Mouse (Mus musculus) limb, embryonic 14.5 days (tissue): Measurements from ENCODE around the gene Krtap31-2. TPM values are rescaled to one million over a fixed set of nuclear protein-coding genes. Genes with fewer than 3 reads are reported as not detected.

Source experiments
- ATAC-seq: fragments of 200-750 bp; cut with Nextera tagmentation; 2 replicates; pipeline ENCODE4 v1.8.0; 2017; ENCODE audit warnings: low read depth, moderate number of reproducible peaks, moderate TSS enrichment; ENCODE audit not compliant: low FRiP score
- DNase-seq: peaks from one replicate; pipeline ENCODE4 v3.0.0-alpha.2; 2015; ENCODE audit warnings: low spot score
- H3K27ac ChIP-seq: fragments of 300-500 bp; sonication (generic); replicated peaks from 2 replicates; pipeline ENCODE4 v1.5.1; 2014; ENCODE audit warnings: low read depth, mild to moderate bottlenecking, low read length, moderate library complexity, mixed read lengths
- H3K27me3 ChIP-seq: fragments of 300-500 bp; sonication (generic); 2 replicates; pipeline ENCODE4 v1.6.1; 2014; ENCODE audit warnings: low read length, mixed read lengths; ENCODE audit not compliant: control insufficient read depth, insufficient read depth
- H3K36me3 ChIP-seq: fragments of 300-500 bp; sonication (generic); 2 replicates; pipeline ENCODE4 v1.6.1; 2014; ENCODE audit warnings: mild to moderate bottlenecking, low read length, moderate library complexity, mixed read lengths; ENCODE audit not compliant: control insufficient read depth, insufficient read depth
- H3K4me1 ChIP-seq: fragments of 300-500 bp; sonication (generic); 2 replicates; pipeline ENCODE4 v1.6.1; 2014; ENCODE audit warnings: antibody characterized with exemption, low read length, mixed read lengths; ENCODE audit not compliant: control insufficient read depth, insufficient read depth
- H3K4me2 ChIP-seq: fragments of 300-500 bp; sonication (generic); replicated peaks from 2 replicates; pipeline ENCODE4 v1.6.1; 2014; ENCODE audit warnings: low read depth, mild to moderate bottlenecking, low read length, moderate library complexity; ENCODE audit not compliant: severe bottlenecking
- H3K4me3 ChIP-seq: fragments of 300-500 bp; sonication (generic); replicated peaks from 2 replicates; pipeline ENCODE4 v1.5.1; 2014; ENCODE audit warnings: low read length
- H3K9ac ChIP-seq: fragments of 300-500 bp; sonication (generic); 2 replicates; pipeline ENCODE4 v1.6.1; 2014; ENCODE audit warnings: mild to moderate bottlenecking, low read depth, low read length, moderate library complexity; ENCODE audit not compliant: severe bottlenecking
- H3K9me3 ChIP-seq: fragments of 300-500 bp; sonication (generic); 2 replicates; pipeline ENCODE4 v1.6.1; 2016; ENCODE audit warnings: low read length; ENCODE audit not compliant: control insufficient read depth
- POLR2A ChIP-seq: fragments of 200-500 bp; IDR thresholded peaks from 2 replicates; pipeline ENCODE4 v1.8.0; 2012; ENCODE audit warnings: inconsistent platforms, mild to moderate bottlenecking, moderate library complexity, borderline replicate concordance; ENCODE audit not compliant: insufficient read depth, insufficient read length; ENCODE audit errors: extremely low read depth
- WGBS: fragments of 180-500 bp; shearing (Covaris S2); extraction: QIAGEN DNeasy Blood & Tissue Kit; methylation state at CpG from one replicate; pipeline ENCODE4 v1.1.7; 2014; 5-methylcytosine and 5-hydroxymethylcytosine counted together
- polyA plus RNA-seq, 2 experiments: library from polyadenylated mRNA; depleted of rRNA in 1 of 2; stranded (reverse) in 1 of 2; unstranded in 1 of 2; fragments of >200 nt; fragmentation: Nextera tagmentation in 1 of 2; extraction: Ambion mirVana in 1 of 2; gene quantifications; 2 replicates each; pipeline versions ENCODE4 v1.2.1 to v1.2.3; 2012 to 2014

Gene Krtap31-2
- polyA plus RNA-seq (2012; rRNA removed) = not detected in 2 replicates
- polyA plus RNA-seq (2014; fragmentation: Nextera tagmentation; extraction: Ambion mirVana) = not detected in 2 replicates

- Histone ChIP-seq H3K4me1 (no peaks in the 10 kb centered on the region), H3K27me3 (no peaks in the 10 kb centered on the region), H3K9ac (no peak within 1 kb of the TSS), H3K27ac (no peak within 1 kb of the TSS), H3K4me3 (no peak within 1 kb of the TSS), H3K4me2 (no peak within 1 kb of the TSS), H3K36me3 (no peaks in the 10 kb centered on the region), H3K9me3 (no peaks in the 10 kb centered on the region)
- TF ChIP-seq POLR2A = no peak
- ATAC-seq (no peak), DNase-seq (no peak)
- WGBS = 85% methylated on average over 1 of the region's 1 CpGs
Observed at GRCm38 (mm10) chr11:99935991-99936390, at the start of gene Krtap31-2. Gene Krtap31-2 (plus strand): TSS chr11:99936291.

- no peak within 1 kb of the TSS for H3K4me3 ChIP-seq
- H3K27ac ChIP-seq = no peak within 1 kb of the TSS
- no peaks in the 10 kb centered on the region for H3K9me3 ChIP-seq
- H3K36me3 ChIP-seq = no peaks in the 10 kb centered on the region
- ATAC-seq = no peak
- H3K4me2 ChIP-seq = no peak within 1 kb of the TSS
- no peak within 1 kb of the TSS for H3K9ac ChIP-seq
- DNase-seq = no peak
- no peak for TF ChIP-seq POLR2A
- H3K27me3 ChIP-seq = no peaks in the 10 kb centered on the region
- no peaks in the 10 kb centered on the region for H3K4me1 ChIP-seq
- WGBS = 67% methylated on average over 2 of the region's 2 CpGs
Observed at GRCm38 (mm10) chr11:99907620-99908019, 28.5 kb upstream of the Krtap31-2 start, which contains the start of gene Krtap31-1. Gene Krtap31-1 (plus strand): TSS chr11:99907920.

GRCm38 (mm10) chr11:99914451-99914850 is 21.6 kb upstream of the Krtap31-2 start, which contains the start of gene Gm11565:
Gene Gm11565 (plus strand): TSS chr11:99914751.
- Histone ChIP-seq H3K27me3 (no peaks in the 10 kb centered on the region), H3K9ac (no peak within 1 kb of the TSS), H3K9me3 (no peaks in the 10 kb centered on the region), H3K27ac (no peak within 1 kb of the TSS), H3K4me1 (no peaks in the 10 kb centered on the region), H3K4me3 (no peak within 1 kb of the TSS), H3K4me2 (no peak within 1 kb of the TSS), H3K36me3 (no peaks in the 10 kb centered on the region)
- no peak for ATAC-seq
- 88% methylated on average over 3 of the region's 3 CpGs for WGBS
- DNase-seq = no peak
- TF ChIP-seq POLR2A = no peak

DNA sequence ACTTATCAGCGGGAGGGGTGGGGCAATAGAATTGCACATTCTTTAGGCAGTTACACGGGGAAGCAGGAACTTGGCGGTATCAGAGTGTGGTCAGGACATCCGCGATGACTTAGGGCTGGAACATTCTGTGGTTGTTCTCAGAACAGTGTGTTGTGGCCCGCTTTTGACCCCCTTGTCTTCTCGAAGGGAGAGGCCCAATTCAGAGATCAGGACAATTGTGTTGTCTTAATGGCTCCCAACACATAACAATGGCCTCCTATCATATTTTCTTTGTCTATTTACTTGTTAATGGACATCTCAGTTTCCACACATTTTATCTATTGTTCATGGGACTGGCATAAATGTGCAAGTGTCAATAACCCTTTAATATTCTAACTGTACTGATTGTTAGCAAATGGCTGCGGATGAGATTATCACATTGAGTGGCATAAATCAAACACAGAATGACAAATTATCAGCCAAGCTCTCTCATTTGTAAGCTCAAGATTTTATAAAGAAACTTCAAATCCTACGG is 1.7 kb downstream of the Krtap31-2 start:
- Histone ChIP-seq H3K9me3 (no peaks in the 10 kb centered on the region), H3K27ac (no peak overlapping the region), H3K4me3 (no peak overlapping the region), H3K4me2 (no peak overlapping the region), H3K27me3 (no peaks in the 10 kb centered on the region), H3K36me3 (no peaks in the 10 kb centered on the region), H3K4me1 (no peaks in the 10 kb centered on the region), H3K9ac (no peak overlapping the region)
- no peak for TF ChIP-seq POLR2A
- ATAC-seq (no peak), DNase-seq (no peak)
- 85% methylated on average over 9 of the region's 9 CpGs for WGBS

DNA sequence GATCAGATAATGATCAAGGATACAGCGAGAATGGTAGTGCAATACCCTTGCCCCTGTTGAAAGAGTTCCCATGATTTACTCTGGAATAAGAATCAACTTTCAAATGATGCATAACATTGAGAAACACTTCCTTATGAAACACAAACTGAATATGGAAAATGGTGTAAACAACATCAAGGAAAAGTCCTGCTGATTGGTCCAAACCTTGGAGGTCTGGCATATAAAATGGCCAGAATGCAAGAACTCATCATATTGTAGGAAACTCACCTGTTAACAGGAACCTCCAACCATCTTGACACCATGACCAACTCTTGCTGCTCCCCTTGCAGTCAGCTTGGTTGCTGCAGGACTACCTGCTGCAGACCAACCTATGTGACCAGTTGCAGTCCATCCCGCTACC is 12.1 kb downstream of the Krtap31-2 start, which contains the start of gene Krtap9-5:
TSS of gene Krtap9-5 (plus strand) at position 301 of the 400 bp plus-strand sequence.
- ATAC-seq (no peak), DNase-seq (no peak)
- Histone ChIP-seq H3K27me3 (no peaks in the 10 kb centered on the region), H3K27ac (no peak within 1 kb of the TSS), H3K36me3 (no peaks in the 10 kb centered on the region), H3K4me3 (no peak within 1 kb of the TSS), H3K4me1 (no peaks in the 10 kb centered on the region), H3K9ac (no peak within 1 kb of the TSS), H3K9me3 (no peaks in the 10 kb centered on the region), H3K4me2 (no peak within 1 kb of the TSS)
- 85% methylated on average over 2 of the region's 2 CpGs for WGBS
- no peak for TF ChIP-seq POLR2A
